Mouse (Mus musculus) megakaryocyte-erythroid progenitor cell, adult 5-6 weeks (primary cell): ENCODE data around the gene Rassf7. TPM values are rescaled to one million over a fixed set of nuclear protein-coding genes. Genes with fewer than 3 reads are reported as not detected.

Experiments used
- ATAC-seq: replicated peaks from 2 replicates; pipeline ENCODE4 v1.8.0; 2016; ENCODE audit warnings: mild to moderate bottlenecking, inconsistent platforms; ENCODE audit not compliant: severe bottlenecking, poor library complexity, low FRiP score, low TSS enrichment
- total RNA-seq, 2 experiments: library from RNA; stranded (forward) in 1 of 2; stranded (reverse) in 1 of 2; fragments of 200-1000, 215-1000 nt in 1 of 2; fragments of >200 nt in 1 of 2; fragmentation: Nextera tagmentation in 1 of 2; gene quantifications; 2 replicates each; pipeline ENCODE4 v1.2.3; 2014 to 2017

Rassf7 gene
- total RNA-seq (2014; fragmentation: Nextera tagmentation) (3.1 and 6.4 TPM in 2 replicates), total RNA-seq (2017) (3.4 and 4.6 TPM in 2 replicates)

DNA sequence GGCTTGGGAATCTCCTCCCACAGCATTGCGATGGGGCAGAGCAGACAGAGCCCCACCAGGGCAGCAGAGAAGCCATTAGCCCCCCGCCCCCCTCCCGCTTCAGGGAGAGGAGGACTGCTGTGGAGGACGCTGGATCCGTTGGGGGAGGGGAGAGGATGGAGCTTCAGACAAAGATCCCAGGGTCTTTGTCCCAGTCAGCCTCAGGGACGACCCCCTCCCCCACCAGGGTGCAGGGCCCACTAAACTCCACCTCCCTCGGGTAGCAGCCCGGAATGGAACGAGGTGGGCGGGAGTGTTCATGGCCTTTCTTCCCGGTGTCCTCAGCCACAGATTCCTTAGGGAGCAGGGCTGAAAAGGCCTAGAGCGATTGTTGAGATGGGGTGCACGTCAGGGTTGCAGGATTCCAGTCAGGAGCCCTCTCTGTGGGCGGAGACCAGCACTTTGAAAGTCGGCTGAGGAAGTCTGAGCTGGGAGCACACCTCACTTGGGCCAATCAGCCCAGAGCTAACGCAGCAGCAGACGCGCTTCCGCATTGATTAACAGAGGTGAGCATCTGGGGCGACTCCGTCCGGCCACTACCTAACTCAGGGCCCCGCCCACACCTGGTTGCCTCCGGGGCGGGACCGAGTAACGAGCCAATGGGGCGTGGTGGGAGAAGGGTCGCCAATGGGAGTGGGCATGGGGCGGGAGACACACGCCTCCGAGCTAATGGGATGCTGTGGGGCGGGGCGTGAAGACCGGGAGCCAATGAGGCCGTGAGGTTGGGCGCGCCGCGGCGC, at the start of gene Rassf7:
Gene Rassf7 (plus strand): TSS at position 760 of the 779 bp plus-strand sequence.
- peak; percentile 89 for ATAC-seq

DNA sequence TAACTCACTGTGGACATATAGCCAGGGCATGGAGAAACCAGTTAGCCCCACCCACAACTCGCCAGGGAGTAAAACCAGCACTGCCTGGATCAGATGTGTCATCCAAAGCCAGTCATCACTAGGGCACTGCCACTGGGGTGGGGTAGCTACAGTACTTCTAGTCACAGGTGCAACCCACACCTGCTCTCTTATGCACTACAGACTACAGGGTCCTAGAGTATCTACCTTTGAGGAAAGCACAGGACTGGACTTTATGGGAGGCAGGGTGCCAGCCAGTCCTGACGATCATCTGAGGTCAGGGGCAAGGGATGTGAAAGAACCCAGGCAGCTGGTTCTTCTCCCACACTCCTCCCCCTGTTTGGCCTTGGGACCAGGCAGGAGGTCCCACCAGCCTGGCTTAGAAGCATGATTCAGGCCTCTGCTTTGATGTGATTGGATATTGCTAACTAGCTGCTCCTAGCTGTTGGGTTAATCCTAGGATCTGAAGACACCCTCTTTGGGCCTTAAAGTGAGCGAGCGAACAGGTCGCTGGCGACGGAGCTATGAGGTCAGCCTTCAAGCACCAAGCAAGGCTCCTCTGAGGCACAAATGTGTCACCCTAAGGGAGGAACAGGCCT, 47.7 kb upstream of the Rassf7 start:
- ATAC-seq: peak; percentile 27

DNA sequence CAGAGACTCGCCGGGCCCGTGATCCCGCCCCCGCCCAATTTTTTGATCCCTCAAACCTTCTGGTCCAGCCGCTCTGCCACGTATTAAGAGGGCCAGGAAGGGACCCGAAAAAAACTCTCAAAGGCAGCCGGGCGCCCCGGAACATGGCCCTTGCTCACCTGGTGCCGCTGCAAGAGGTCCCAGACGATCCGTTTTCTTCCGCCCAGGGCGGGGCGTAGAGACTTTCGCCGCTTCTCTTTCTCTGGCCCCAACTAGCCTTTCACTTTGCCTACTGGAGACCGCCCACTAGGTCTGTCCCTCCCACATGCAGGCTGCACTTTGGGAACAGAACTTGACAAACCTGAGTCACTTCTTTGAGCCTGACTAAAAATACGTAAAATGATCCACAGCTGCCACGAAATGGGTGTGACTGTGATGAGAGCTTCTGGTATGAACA, 47.1 kb upstream of the Rassf7 start:
- peak; percentile 58 for ATAC-seq

DNA sequence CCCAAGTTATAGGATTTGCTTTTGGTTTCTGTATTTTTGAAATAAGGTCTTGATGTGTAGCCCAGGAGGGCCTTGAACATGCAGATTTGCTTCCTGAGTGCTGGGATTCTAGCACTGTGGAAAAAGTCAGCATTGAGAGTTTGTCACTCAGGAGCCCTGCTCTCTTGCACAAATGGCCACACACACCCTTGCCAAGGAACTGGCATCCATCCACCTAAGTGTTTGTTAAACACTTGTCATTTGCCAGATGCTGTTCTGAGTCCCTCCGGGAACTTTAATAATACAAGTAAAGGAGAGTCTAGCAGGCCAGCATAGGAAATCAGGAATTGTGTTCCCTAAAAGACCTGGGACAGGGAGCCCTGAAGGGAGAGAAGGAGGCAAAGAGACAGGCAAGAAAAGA, 46.4 kb upstream of the Rassf7 start:
- ATAC-seq: no peak

DNA sequence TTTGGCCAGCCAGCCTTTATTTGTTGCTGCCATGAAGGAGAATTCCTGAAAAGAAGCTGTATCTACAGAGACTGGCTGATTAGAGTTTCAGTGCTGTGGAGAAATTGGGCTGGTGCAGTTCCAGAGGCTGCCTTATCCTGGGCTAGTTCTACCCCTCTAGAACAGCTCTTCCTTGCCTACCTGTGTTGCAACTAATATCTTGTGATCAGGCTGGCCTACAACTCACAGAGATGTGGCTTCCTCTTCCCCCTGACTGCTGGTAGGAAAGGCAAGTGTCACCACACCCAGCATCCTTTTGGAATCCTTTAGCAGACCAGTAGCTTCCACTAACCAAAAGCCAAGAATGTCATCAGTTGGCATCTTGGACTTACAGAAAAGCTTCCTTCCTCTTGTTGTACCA, 45.8 kb upstream of the Rassf7 start:
- no peak for ATAC-seq

DNA sequence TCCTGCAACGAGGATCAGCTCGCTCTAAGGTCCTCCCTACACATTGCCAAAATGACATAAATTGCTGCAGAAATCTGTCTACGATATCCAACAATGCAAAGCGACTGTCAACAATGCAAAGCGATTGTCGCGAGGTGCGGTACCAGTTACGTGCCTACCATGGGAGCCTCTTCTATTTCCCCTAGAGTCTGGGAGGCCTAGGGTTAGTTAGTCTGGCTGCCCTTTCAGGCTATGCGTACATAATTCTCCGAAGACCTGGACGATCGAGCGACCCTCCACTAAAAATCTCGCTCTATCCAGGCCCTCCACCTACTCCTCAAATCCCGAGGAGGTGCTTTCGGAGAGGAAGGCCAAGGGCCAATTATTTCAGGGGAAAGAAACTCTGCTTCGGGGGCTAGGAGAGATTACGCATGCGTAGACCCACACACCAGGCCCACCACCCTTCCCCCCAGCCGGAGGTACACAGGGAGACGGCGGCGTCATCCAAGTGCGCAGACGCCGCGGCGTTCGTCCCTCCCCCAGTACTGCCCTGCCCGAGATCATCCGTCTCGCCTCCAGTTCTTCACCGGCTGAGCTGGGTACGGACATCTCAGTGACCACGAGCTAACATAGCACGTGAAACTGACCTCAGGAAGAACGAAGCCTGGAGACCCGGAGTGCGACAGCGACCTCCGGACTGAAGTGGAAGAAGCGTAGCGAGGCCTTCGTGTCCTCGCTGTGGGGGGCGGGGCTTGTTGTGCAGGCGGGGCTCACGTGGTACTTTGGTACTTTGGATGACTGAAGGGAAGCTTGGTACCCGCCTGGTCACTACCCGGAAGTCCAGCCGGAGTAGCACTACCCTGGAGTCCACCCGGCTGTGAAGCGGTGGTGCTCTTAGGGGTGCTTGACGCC, 43.3 kb upstream of the Rassf7 start, which contains the start of gene Rnh1:
Gene Rnh1 (minus strand): TSS at position 742 of the 891 bp plus-strand sequence.
- peak; percentile 80 for ATAC-seq

DNA sequence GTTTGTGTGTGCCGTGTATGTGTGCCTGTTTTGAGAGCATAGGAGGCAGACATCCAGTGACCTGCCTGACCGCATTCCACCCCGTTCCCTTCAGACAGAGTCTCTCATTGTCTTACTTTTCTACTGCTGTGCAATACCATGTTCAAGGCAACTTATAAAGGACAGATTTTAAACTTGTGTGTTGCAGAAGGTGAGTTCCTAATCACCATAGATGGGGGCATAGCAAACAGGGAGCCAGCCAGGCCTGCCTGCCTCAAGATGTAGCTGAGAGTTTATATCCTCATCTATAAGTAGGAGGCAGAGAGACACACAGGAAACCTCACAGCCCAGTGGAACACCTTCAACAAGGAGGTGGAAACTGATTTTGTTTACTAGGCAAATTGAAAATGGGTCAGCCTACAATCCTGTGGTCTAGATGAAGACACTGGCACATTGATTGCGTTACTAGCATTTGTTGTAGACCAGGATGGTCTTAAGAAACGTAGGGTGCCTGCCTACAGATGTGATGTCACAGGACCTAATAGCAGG, 42.3 kb upstream of the Rassf7 start:
- ATAC-seq: no peak

DNA sequence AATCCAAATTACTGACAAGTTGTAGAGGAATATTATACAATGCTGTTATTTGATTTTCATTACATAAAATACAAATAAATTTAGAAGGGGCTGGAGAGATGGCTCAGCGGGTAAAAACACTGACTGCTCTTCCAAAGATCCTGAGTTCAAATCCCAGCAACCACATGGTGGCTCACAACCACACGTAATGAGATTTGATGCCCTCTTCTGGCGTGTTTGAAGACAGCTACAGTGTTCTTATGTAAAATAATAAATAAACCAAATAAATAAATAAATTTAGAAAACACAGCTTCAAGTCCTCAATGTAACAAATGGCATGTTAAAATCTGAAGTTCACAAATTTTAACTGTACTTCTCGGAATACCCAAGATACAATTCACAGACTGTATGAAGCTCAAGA, 40.6 kb upstream of the Rassf7 start:
- no peak for ATAC-seq

DNA sequence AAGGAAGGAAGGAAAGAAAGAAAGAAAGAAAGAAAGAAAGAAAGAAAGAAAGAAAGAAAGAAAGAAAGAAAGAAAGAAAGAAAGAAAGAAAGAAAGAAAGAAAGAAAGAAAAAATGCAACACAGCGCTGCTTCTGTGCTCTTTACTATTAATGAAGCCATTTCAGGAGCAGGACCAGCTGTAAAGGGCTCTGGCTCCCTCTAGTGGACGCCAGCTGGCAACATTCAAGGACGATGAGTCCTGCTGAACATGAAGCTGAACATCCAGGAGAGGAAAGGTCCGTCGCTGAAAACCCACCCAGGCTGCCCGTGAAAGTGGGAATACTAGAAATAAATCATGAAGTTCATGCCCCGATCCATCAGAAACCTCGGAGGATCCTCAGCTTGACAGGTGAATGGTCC, 39.5 kb upstream of the Rassf7 start:
- peak; percentile 64 for ATAC-seq

DNA sequence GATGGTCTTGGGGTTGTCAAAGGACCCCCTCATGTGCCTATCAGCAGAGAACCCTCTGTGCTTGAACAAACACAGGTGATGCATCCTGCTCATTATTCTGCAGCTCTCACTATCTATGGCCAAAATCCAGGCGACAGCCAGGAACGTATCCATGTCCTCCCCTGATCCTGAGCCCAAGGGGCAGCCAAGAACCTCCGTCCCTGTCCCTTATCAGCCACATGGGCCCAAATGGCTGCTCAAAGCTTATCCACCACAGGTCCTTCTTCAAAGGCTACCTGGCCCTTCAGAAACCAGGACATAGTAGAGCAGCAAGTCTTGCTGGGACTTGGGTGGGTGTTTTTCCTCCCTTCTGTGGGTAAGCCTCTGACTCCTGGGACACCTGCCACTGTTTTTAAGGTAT, 27.5 kb upstream of the Rassf7 start:
- ATAC-seq: no peak

DNA sequence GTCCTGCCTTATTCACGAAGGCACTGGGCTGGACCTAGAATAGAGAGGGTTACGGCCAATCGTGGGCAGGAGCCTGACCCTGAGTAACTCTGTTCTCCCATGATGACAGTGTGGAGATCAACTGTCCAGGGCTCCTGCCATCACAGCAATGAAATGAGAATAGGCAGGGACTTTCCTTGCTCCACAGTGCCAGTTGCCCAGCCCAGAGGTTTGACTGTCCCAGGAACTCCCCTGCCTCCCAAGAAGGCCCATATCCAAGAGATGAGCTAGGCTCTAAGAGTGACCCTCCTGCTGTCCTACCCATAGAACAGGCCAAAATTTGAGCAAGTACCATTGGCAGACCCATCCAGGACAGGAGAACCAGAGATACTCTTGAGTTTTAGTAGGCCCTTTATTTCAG, 26.9 kb upstream of the Rassf7 start:
- ATAC-seq: no peak

DNA sequence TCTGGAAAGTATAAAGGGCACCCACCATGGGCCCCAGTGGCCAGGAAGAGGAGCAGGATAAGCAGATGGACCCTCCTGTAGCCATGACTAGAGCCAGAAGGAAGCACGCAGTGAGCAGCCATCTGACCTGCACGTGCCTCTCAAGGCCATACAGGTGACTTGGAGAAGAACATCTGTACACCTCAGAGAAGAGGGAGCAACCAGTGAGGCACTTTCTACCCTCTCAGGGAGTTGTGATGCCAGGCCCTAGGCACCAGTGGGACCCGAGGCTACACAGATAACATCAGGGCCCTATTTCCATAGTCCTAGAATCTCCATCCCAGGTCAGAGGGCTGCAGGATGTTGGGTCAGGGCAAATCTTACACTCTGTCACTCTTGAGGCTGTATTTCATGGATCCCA, 25.4 kb upstream of the Rassf7 start:
- no peak for ATAC-seq

DNA sequence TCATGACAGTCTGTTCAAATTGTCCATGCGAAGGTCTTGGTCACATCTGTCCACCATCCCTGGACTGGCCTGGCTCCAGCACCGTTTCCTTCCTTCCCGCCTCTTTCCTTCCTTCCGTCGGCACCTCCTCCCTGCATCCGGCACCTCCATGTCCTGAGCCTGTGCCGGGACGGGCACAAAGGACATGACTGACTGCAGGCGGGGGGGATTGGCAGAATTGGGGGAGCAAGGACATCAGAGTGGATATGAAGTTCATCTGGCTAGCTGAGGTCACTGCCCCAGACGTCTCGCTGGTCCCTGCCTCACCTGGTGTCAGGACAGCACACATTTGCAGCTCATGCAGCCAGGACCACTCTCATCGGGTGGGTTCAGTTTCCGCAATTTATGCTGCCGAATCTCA, 24.6 kb upstream of the Rassf7 start:
- no peak for ATAC-seq

DNA sequence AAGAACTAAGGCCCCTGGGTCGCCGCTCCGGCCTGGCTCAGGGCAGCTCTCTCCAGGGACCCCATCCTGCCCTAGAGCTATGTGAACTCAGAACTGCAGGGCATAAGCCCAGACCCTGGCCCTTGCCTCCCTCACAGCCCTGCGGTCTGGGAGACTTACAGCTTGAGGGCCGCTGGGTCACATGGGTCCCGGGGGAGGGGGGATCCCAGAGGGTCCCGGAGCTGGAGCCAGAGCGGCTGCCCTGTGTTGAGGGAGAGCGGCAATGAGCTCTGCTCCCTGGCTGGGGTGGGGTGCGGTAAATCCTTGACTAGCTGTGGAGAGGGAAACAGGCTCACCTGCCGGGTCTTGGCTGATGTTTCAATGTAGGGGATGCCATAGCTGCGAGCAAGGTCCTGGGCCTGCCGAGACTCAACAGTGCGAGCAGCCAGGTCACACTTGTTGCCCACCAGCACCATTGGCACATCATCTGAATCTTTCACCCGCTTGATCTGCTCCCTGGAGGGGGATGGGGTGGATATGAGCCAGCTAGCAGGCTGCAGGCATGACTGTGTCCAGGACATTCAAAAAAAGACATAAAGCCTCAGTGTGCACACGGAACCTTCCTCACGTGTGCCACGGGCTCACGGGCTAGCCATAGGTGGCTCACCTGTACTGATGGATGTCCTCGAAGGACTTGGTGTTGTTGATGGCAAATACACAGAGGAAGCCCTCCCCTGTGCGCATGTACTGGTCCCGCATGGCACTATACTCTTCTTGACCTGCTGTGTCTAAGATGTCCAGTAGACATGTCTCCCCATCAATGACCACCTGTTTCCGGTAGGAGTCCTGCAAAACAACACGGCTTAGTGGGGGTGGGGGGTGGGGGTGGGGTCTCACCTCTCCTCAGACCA, 23.6 kb upstream of the Rassf7 start:
- ATAC-seq: no peak

DNA sequence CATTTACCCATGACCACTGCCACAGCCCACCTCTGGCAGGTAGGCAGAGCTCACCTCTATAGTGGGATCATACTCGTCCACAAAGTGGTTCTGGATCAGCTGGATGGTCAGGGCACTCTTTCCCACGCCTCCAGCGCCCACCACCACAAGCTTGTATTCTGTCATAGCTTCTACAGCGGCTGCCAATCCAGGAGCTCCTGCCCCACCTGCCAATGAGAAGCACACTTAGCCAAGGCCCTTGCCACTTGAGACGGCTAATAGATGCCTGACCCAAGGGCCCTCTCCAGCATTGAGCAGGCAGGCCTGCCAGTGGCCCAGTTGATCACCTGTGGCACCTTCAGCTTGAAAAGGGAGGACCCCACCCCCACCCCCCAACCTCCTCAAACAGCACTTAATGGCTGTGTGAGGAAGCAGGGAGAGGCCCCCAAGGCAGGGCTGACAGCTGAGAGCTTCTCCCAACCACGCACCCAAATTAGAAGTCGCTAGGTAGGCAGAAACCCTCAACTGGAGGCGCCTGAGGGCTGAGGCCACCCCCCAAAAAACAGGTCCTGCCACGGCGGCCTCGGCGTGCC, 22.8 kb upstream of the Rassf7 start:
- ATAC-seq: no peak

DNA sequence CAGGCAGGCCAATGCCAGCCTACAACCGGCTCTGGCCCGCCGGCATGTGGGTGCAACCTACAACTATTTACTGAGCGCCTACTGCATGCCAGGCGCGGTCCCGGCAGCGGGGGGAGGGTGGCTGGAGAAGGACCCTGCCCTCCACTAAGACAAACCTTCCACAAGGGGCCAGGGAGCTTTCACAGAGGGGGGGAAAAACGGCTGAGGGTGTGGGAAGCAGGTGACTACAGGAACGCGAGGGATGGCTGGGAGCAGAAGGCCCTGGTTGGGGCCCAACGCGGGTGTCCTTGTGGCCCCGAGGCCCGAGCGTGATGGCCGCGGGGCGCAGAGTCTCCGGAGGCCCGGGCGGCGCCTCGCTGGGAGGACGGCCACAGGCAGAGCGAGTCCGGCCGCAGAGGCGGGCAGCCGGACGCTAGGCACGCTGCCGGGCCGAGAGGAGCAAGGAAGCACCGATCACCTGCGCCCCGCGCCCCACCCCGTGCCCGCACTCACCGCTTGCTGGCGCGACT, 22.3 kb upstream of the Rassf7 start:
- ATAC-seq: peak; percentile 5; the same call in 1 of the 2 replicates

DNA sequence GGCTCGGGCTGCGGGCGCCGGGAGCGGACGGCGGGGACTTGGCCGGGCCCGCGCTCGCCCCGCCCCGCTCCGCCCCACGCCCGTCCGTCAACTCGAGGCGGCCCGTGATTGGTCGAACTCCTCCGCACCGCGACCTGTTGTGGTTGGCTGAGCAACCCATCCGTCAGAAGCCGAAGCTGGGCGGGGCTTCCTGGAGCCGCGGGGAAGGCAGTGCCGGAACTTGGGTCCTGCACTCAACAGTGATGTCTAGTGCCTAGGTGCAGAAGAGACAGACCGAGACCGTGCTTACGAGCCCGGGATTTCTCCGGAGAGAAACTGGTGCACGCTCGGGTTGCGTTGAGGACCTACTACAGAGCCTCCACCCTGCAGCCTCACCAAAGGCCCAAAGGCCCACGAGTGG, 21.7 kb upstream of the Rassf7 start, which contains the start of the genes Hras and Lrrc56:
Gene Hras (minus strand): TSS at position 58 of the 400 bp plus-strand sequence.
Gene Lrrc56 (plus strand): TSS at position 210 of the 400 bp plus-strand sequence.
- peak; percentile 88 for ATAC-seq

DNA sequence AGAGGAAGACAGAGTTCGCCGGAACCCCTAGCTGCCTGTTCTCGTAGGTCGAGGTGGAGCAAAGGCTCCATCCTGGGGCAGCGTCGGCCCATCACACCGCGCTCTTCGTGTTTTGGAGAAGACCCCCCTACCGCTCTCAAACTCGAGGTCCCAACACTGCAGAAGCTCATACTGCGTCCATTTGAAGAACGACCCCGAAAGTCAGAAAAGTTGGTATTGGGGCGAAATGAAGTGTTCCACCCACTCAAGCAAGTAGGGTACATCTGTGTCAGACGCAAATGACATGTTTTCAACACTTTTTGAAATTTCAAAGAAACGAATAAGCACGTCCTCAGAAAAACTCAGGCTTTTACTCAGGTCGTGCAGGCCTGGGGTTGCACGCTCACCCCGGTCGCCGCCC, 21.3 kb upstream of the Rassf7 start:
- no peak; the same call in 1 of the 2 replicates for ATAC-seq
